Mouse (Mus musculus) kidney, postnatal 0 days (tissue): ENCODE results near the gene Myo7a. TPM values are rescaled to one million over a fixed set of nuclear protein-coding genes. Genes with fewer than 3 reads are reported as not detected.

Source experiments
- ATAC-seq: fragments of 200-750 bp; cut with Nextera tagmentation; replicated peaks from 2 replicates; pipeline ENCODE4 v1.8.0; 2017; ENCODE audit warnings: low read depth, moderate number of reproducible peaks, moderate TSS enrichment, moderate library complexity; ENCODE audit not compliant: low FRiP score
- DNase-seq: peaks from one replicate; pipeline ENCODE4 v3.0.0-alpha.2; 2016; ENCODE audit warnings: low spot score
- H3K27ac ChIP-seq: fragments of 300-500 bp; sonication (generic); 2 replicates; pipeline ENCODE4 v1.5.1; 2014; ENCODE audit warnings: mild to moderate bottlenecking
- H3K27me3 ChIP-seq: fragments of 300-500 bp; sonication (generic); 2 replicates; pipeline ENCODE4 v1.6.1; 2014; ENCODE audit warnings: low read length, mixed read lengths; ENCODE audit not compliant: insufficient read depth
- H3K36me3 ChIP-seq: fragments of 300-500 bp; sonication (generic); 2 replicates; pipeline ENCODE4 v1.6.1; 2014; ENCODE audit warnings: low read length, mixed read lengths; ENCODE audit not compliant: insufficient read depth
- H3K4me1 ChIP-seq: fragments of 300-500 bp; sonication (generic); replicated peaks from 2 replicates; pipeline ENCODE4 v1.6.1; 2014; ENCODE audit warnings: antibody characterized with exemption, low read length, mixed read lengths; ENCODE audit not compliant: insufficient read depth
- H3K4me2 ChIP-seq: fragments of 300-500 bp; sonication (generic); 2 replicates; pipeline ENCODE4 v1.6.1; 2014; ENCODE audit warnings: mild to moderate bottlenecking, low read length, moderate library complexity, mixed read lengths
- H3K4me3 ChIP-seq: fragments of 300-500 bp; sonication (generic); replicated peaks from 2 replicates; pipeline ENCODE4 v1.5.1; 2014; ENCODE audit warnings: low read depth, low read length
- H3K9ac ChIP-seq: fragments of 300-500 bp; sonication (generic); 2 replicates; pipeline ENCODE4 v1.6.1; 2014; ENCODE audit warnings: low read depth, low read length
- H3K9me3 ChIP-seq: fragments of 300-500 bp; sonication (generic); replicated peaks from 2 replicates; pipeline ENCODE4 v1.6.1; 2016; ENCODE audit warnings: low read length, inconsistent platforms, mixed read lengths
- CTCF ChIP-seq: IDR thresholded peaks from 2 replicates; pipeline ENCODE4 v1.5.1; 2016; ENCODE audit warnings: antibody characterized with exemption, low read depth, mild to moderate bottlenecking, moderate library complexity
- WGBS: fragments of 180-500 bp; shearing (Covaris S2); extraction: QIAGEN DNeasy Blood & Tissue Kit; methylation state at CpG from one replicate; pipeline ENCODE4 v1.1.7; 2014; 5-methylcytosine and 5-hydroxymethylcytosine counted together
- polyA plus RNA-seq: library from polyadenylated mRNA; unstranded; fragments of >200 nt; fragmentation: Nextera tagmentation; extraction: Ambion mirVana; gene quantifications from 2 replicates; pipeline ENCODE4 v1.2.1, GENCODE M21; 2015

Myo7a gene
- polyA plus RNA-seq, 1 experiment from 2014 or later: 7.6 TPM

DNA sequence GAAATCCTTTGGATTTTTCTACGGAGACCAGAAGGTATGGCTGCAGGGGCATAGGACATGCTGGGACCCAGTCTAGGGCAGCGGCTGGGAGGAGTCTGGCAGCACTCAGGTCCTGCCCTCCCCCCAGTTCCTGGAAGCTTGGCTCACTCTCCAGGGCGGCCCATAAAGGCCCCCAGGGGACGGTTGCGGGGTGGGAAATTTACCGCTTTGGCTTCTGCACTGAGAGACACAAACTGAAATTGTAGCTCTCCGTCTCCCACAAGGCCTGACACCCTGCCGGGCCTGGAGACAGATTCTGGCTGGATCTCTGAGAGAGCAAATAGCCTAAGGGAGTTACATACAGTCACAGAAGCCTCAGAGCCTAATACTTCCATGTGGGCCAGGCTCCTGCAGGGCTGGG lies 33.1 kb upstream of the Myo7a start:
- Histone ChIP-seq H3K36me3 (no peaks in the 10 kb centered on the region), H3K4me2 (no peak overlapping the region), H3K27ac (no peak overlapping the region), H3K9me3 (no peaks in the 10 kb centered on the region), H3K4me1 (peaks cover 26% of the 10 kb centered on the region; the same call in 1 of the 2 replicates), H3K27me3 (no peaks in the 10 kb centered on the region), H3K4me3 (no peak overlapping the region), H3K9ac (no peak overlapping the region)
- TF ChIP-seq CTCF: no peak
- 34% methylated on average over 8 of the region's 8 CpGs for WGBS
- DNase-seq: peak; percentile 77
- no peak for ATAC-seq

DNA sequence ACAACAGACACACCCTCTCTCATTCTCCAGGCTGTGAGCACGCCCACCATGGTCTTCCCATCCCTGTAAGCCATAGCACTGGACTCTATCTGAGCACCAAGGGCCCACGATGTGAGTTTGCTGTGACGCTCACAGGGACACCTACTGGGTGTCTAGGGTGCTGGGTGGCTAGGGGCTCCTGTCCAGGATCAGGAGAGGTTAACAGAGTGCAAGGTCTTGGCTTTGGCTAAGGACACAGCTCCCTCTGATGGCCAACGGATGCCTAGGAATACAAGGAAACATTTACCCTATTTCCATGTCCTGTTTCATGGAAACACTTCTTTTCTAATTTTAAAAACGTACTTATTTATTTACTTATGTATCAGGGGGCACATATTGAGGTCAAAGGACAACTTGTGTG lies 31.2 kb upstream of the Myo7a start:
- Histone ChIP-seq H3K4me1 (peaks cover 22% of the 10 kb centered on the region; the same call in 1 of the 2 replicates), H3K9me3 (no peaks in the 10 kb centered on the region)

DNA sequence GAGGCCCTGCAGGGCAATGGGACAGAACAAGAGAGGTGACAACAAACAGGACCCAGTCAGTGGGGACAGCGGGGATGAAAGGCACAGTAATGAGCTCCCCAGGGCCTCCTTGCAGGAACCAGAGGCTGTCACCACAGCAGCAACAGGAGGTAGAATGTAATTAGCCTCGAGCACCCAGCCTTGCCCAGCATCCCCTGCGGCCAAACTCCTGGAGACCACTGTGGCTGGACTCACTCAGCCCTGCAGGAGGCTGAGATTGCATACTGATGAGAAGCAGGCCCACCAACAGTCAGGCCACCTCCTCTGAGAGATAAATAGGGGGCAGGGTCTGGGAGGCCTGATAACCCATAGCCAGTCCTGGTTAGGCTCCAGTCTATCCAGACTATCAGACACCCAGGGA lies 30.5 kb upstream of the Myo7a start:
- H3K4me1 ChIP-seq: peaks cover 22% of the 10 kb centered on the region; the same call in 1 of the 2 replicates

More for the DNA sequence above, 31.2 kb upstream of the Myo7a start:
- H3K4me3 ChIP-seq: no peak overlapping the region
- DNase-seq (no peak), ATAC-seq (no peak)
- H3K36me3 ChIP-seq: no peaks in the 10 kb centered on the region
- H3K27ac ChIP-seq: no peak overlapping the region
- H3K27me3 ChIP-seq: no peaks in the 10 kb centered on the region
- no peak overlapping the region for H3K4me2 ChIP-seq
- peak; percentile 65 for TF ChIP-seq CTCF
- WGBS: 51% methylated on average over 5 of the region's 5 CpGs
- H3K9ac ChIP-seq: no peak overlapping the region

DNA sequence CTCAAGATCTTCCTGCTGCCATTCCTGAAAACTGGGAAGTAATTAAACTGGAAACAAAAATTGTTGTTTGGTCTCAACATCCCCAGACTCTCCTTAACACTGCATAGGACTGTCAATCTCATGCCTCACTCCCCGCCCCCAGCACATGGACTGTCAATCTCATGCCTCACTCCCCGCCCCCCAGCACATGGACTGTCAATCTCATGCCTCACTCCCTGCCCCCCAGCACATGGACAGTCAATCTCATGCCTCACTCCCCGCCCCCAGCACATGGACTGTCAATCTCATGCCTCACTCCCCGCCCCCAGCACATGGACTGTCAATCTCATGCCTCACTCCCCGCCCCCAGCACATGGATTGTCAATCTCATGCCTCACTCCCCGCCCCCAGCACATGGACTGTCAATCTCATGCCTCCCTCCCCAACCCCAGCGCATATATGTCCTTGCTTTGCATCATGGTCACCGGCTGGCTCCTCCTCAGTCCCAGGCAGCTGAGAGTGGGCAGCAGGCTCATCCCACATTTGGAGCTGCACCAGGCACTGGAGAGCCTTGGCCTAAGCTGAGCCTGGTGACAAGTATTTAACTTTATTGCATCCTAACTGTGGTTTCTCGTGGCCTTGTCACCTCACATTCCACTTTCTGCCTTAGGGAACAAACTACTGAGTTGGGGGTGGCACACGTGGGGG lies 29.5 kb upstream of the Myo7a start:
- Histone ChIP-seq H3K4me1 (peaks cover 22% of the 10 kb centered on the region; the same call in 1 of the 2 replicates), H3K4me2 (no peak overlapping the region), H3K4me3 (no peak overlapping the region), H3K36me3 (no peaks in the 10 kb centered on the region), H3K9ac (no peak overlapping the region), H3K9me3 (no peaks in the 10 kb centered on the region), H3K27ac (0 out of 2 replicates have a peak overlapping the region, but pooled peaks have one; percentile 3), H3K27me3 (no peaks in the 10 kb centered on the region)
- ATAC-seq (no peak), DNase-seq (no peak)
- 70% methylated on average over 10 of the region's 10 CpGs for WGBS
- TF ChIP-seq CTCF: no peak

More for the DNA sequence above, 30.5 kb upstream of the Myo7a start:
- H3K27ac ChIP-seq: no peak overlapping the region
- TF ChIP-seq CTCF: no peak
- no peak overlapping the region for H3K4me3 ChIP-seq
- no peaks in the 10 kb centered on the region for H3K36me3 ChIP-seq
- H3K27me3 ChIP-seq: no peaks in the 10 kb centered on the region
- ATAC-seq: no peak
- H3K9me3 ChIP-seq: no peaks in the 10 kb centered on the region
- WGBS: 39% methylated on average over 3 of the region's 3 CpGs
- H3K9ac ChIP-seq: no peak overlapping the region
- DNase-seq: no peak
- no peak overlapping the region for H3K4me2 ChIP-seq

DNA sequence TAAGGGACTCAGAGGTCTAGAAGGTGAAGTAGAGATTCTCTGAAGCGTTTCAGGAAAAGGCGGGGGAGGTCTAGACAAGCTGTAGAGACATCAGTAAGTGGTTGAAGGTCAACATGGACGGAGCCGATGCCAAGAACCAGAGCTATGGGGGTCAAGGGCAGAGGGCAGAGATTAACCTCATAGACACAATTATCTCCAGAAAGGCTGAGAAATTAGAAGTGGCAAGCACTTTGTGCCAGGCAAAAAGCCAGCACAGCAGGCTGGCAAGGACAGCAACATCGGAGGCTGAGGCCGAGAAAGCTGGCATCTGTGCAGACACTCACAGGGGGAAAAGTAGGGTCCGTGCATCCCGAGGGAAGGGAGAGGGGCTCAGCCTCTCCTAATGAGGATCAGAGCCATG lies 28.4 kb upstream of the Myo7a start:
- Histone ChIP-seq H3K36me3 (no peaks in the 10 kb centered on the region), H3K9me3 (no peaks in the 10 kb centered on the region), H3K27ac (0 out of 2 replicates have a peak overlapping the region, but pooled peaks have one; percentile 19), H3K4me1 (peaks cover 19% of the 10 kb centered on the region; the same call in 1 of the 2 replicates), H3K4me3 (no peak overlapping the region), H3K9ac (no peak overlapping the region), H3K27me3 (no peaks in the 10 kb centered on the region), H3K4me2 (no peak overlapping the region)
- DNase-seq (no peak), ATAC-seq (no peak)
- no peak for TF ChIP-seq CTCF
- WGBS: 54% methylated on average over 8 of the region's 8 CpGs

DNA sequence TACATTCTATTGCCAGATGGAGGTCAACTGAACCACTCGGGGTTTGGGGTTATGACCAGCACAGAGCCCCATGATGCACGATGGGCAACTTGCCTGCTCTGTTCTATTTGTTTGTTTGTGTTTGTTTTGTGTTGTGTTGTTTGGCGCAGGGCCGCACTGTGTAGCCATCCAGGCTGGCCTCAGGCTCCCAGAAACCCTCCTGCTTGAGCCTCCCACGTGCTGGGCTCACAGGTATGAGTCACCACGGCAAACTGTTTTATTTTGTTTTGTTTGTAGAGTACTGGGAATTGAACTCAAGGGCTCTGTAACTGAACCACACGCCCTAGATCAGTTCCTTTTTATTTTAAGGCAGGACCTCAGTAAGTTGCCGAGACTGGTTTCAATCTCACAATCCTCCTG lies 27.1 kb upstream of the Myo7a start:
- no peak overlapping the region for H3K27ac ChIP-seq
- no peaks in the 10 kb centered on the region for H3K36me3 ChIP-seq
- DNase-seq (no peak), ATAC-seq (no peak)
- H3K9me3 ChIP-seq: no peaks in the 10 kb centered on the region
- no peak for TF ChIP-seq CTCF
- H3K4me2 ChIP-seq: no peak overlapping the region
- peaks cover 8% of the 10 kb centered on the region; the same call in 1 of the 2 replicates for H3K4me1 ChIP-seq
- WGBS: 55% methylated on average over 8 of the region's 8 CpGs
- H3K9ac ChIP-seq: no peak overlapping the region
- H3K4me3 ChIP-seq: no peak overlapping the region
- H3K27me3 ChIP-seq: no peaks in the 10 kb centered on the region
